Mouse (Mus musculus): ENCODE measurements around the gene Chrnb2. TPM values are rescaled to one million over a fixed set of nuclear protein-coding genes. Genes with fewer than 3 reads are reported as not detected.

The Chrnb2 gene
- polyA plus RNA-seq, 1 experiment from 2014 or later = 2.6 TPM

- Histone ChIP-seq H3K9ac (ENCODE audit: low read length) (no peak overlapping the region), H3K27me3 (replicated peaks; ENCODE audit: control insufficient read depth, insufficient read depth, low read length) (no peaks in the 10 kb centered on the region), H3K36me3 (ENCODE audit: control insufficient read depth, insufficient read depth, low read length) (peaks cover under 1% of the 10 kb centered on the region; the same call in 1 of the 2 replicates), H3K4me2 (ENCODE audit: low read length) (no peak overlapping the region), H3K4me3 (ENCODE audit: low read depth, low read length) (no peak overlapping the region), H3K4me1 (replicated peaks; ENCODE audit: control insufficient read depth, insufficient read depth, low read length) (no peaks in the 10 kb centered on the region), H3K27ac (ENCODE audit: low read depth) (no peak overlapping the region), H3K9me3 (ENCODE audit: control insufficient read depth, low read length) (no peaks in the 10 kb centered on the region)
- DNase-seq (ENCODE audit: low spot score) (peak; percentile 20), ATAC-seq (replicated peaks; ENCODE audit: low FRiP score, low TSS enrichment, low read depth) (no peak)
- 76% methylated on average over 16 of the region's 16 CpGs for WGBS
Observed at GRCm38 (mm10) chr3:89788680-89789352, 24.4 kb upstream of the Chrnb2 start.

- H3K4me3 ChIP-seq (ENCODE audit: low read depth, low read length) = no peak overlapping the region
- H3K9ac ChIP-seq (ENCODE audit: low read length) = no peak overlapping the region
- H3K27me3 ChIP-seq (replicated peaks; ENCODE audit: control insufficient read depth, insufficient read depth, low read length) = no peaks in the 10 kb centered on the region
- peaks cover 26% of the 10 kb centered on the region for H3K36me3 ChIP-seq (ENCODE audit: control insufficient read depth, insufficient read depth, low read length)
- ATAC-seq (replicated peaks; ENCODE audit: low FRiP score, low TSS enrichment, low read depth) (no peak), DNase-seq (ENCODE audit: low spot score) (no peak)
- 76% methylated on average over 6 of the region's 6 CpGs for WGBS
- H3K4me1 ChIP-seq (replicated peaks; ENCODE audit: control insufficient read depth, insufficient read depth, low read length) = no peaks in the 10 kb centered on the region
- no peaks in the 10 kb centered on the region for H3K9me3 ChIP-seq (ENCODE audit: control insufficient read depth, low read length)
- H3K27ac ChIP-seq (ENCODE audit: low read depth) = no peak overlapping the region
- H3K4me2 ChIP-seq (ENCODE audit: low read length) = no peak overlapping the region
Observed at GRCm38 (mm10) chr3:89786275-89786674, 21.8 kb upstream of the Chrnb2 start.

DNA sequence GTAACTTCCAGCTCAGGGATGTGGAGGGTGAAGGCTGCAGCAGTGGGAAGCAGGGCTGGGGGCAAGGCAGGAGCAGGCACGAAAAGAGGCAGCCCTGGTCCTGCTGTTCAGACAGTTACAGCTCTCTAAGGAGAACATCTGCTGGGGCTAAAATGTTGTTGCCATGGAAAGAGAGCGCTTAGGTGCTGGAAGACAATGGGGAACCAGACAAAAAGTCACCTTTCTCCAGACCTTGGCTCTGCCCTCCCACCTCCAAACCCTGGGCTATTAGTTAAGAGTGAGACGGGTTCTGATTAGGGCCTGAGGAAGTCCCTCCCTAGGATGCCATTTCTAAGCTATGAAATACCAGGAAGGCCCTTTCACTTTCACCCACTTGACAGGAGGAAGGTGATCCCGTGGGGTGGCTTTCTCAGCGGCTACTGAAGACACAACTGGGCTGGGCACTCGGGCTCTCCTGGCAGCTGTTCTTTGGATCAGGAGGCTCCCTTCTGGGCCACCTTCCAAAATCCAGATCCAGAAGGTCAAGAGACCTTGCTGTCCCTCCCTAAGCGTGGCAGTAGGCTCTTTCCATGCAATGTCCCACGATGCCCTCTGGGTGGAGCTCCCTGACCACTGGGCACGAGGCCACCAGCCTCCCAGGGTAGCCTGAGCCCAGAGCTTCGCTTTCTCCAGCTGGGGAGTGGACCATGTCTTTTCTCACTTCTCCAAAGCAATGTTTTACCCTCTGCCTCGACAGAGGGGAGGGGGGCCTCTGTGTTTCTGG, 20.7 kb upstream of the Chrnb2 start:
- WGBS = 16% methylated on average over 11 of the region's 11 CpGs
- peak; percentile 76 for DNase-seq (ENCODE audit: low spot score)
- no peaks in the 10 kb centered on the region for H3K9me3 ChIP-seq (ENCODE audit: control insufficient read depth, low read length)
- peaks cover 37% of the 10 kb centered on the region for H3K36me3 ChIP-seq (ENCODE audit: control insufficient read depth, insufficient read depth, low read length)
- no peak for ATAC-seq (replicated peaks; ENCODE audit: low FRiP score, low TSS enrichment, low read depth)
- H3K9ac ChIP-seq (ENCODE audit: low read length) = no peak overlapping the region
- no peak overlapping the region for H3K4me3 ChIP-seq (ENCODE audit: low read depth, low read length)
- no peaks in the 10 kb centered on the region for H3K4me1 ChIP-seq (replicated peaks; ENCODE audit: control insufficient read depth, insufficient read depth, low read length)
- H3K4me2 ChIP-seq (ENCODE audit: low read length) = 0 out of 2 replicates have a peak overlapping the region, but pooled peaks have one; percentile 6
- no peaks in the 10 kb centered on the region for H3K27me3 ChIP-seq (replicated peaks; ENCODE audit: control insufficient read depth, insufficient read depth, low read length)
- H3K27ac ChIP-seq (ENCODE audit: low read depth) = no peak overlapping the region

DNA sequence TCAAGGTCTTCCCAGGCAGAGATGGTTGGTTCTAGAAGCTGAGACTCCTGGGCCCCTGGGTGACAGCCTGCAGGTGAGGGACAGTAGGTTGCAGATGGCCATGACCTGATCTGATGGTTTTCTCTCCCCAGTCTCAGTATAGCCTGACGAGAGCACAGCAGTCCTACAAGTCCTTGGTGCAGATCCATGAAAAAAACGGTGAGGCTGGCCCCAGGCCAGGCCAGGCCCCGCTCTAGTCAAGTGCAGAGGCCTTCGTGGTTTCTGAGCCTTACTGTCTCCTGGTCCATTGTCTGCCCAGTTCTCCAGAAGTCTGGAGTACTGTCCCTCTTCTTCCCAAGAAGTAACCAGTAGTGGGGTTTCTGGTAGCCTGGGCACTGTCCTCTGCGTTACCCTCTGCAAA, 17.2 kb upstream of the Chrnb2 start:
- H3K9ac ChIP-seq (ENCODE audit: low read length) = no peak overlapping the region
- H3K4me1 ChIP-seq (replicated peaks; ENCODE audit: control insufficient read depth, insufficient read depth, low read length) = no peaks in the 10 kb centered on the region
- DNase-seq (ENCODE audit: low spot score) (no peak), ATAC-seq (replicated peaks; ENCODE audit: low FRiP score, low TSS enrichment, low read depth) (no peak)
- no peak overlapping the region for H3K27ac ChIP-seq (ENCODE audit: low read depth)
- no peaks in the 10 kb centered on the region for H3K9me3 ChIP-seq (ENCODE audit: control insufficient read depth, low read length)
- whole genome bisulfite sequencing = 88% methylated on average over 5 of the region's 5 CpGs
- H3K4me3 ChIP-seq (ENCODE audit: low read depth, low read length) = no peak overlapping the region
- peaks cover 72% of the 10 kb centered on the region for H3K36me3 ChIP-seq (ENCODE audit: control insufficient read depth, insufficient read depth, low read length)
- no peaks in the 10 kb centered on the region for H3K27me3 ChIP-seq (replicated peaks; ENCODE audit: control insufficient read depth, insufficient read depth, low read length)
- no peak overlapping the region for H3K4me2 ChIP-seq (ENCODE audit: low read length)

- DNase-seq (ENCODE audit: low spot score) = no peak
- no peak for ATAC-seq (replicated peaks; ENCODE audit: low FRiP score, low TSS enrichment, low read depth)
- H3K4me3 ChIP-seq (ENCODE audit: low read depth, low read length) = no peak overlapping the region
- 84% methylated on average over 4 of the region's 4 CpGs for WGBS
- H3K9ac ChIP-seq (ENCODE audit: low read length) = no peak overlapping the region
- no peak overlapping the region for H3K4me2 ChIP-seq (ENCODE audit: low read length)
- no peak overlapping the region for H3K27ac ChIP-seq (ENCODE audit: low read depth)
- H3K9me3 ChIP-seq (ENCODE audit: control insufficient read depth, low read length) = no peaks in the 10 kb centered on the region
- peaks cover 7% of the 10 kb centered on the region for H3K4me1 ChIP-seq (replicated peaks; ENCODE audit: control insufficient read depth, insufficient read depth, low read length)
- peaks cover 80% of the 10 kb centered on the region for H3K36me3 ChIP-seq (ENCODE audit: control insufficient read depth, insufficient read depth, low read length)
- H3K27me3 ChIP-seq (replicated peaks; ENCODE audit: control insufficient read depth, insufficient read depth, low read length) = no peaks in the 10 kb centered on the region
Observed at GRCm38 (mm10) chr3:89780102-89780501, 15.7 kb upstream of the Chrnb2 start.

DNA sequence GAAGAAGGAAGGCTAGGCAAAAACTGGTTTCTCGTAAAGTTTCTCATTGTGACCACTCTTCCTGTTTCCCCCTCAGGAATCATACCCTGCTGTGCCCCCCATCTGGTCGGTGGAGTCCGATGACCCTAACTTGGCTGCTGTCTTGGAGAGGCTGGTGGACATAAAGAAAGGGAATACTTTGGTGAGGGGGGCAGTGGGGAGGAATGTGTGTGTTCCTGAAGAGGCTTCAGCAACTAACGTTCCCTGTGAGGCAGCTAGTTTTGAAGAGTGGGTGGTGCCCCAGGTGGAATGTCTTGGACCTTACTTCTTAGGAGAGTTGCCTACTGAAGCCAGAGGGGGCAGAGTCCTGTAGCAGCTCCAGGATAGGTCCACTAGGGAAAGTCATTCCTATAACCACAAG, 11.6 kb upstream of the Chrnb2 start:
- Histone ChIP-seq H3K4me1 (replicated peaks; ENCODE audit: control insufficient read depth, insufficient read depth, low read length) (peaks cover 24% of the 10 kb centered on the region), H3K9me3 (ENCODE audit: control insufficient read depth, low read length) (no peaks in the 10 kb centered on the region), H3K27me3 (replicated peaks; ENCODE audit: control insufficient read depth, insufficient read depth, low read length) (no peaks in the 10 kb centered on the region), H3K36me3 (ENCODE audit: control insufficient read depth, insufficient read depth, low read length) (peaks cover 52% of the 10 kb centered on the region), H3K4me2 (ENCODE audit: low read length) (no peak overlapping the region), H3K27ac (ENCODE audit: low read depth) (no peak overlapping the region), H3K4me3 (ENCODE audit: low read depth, low read length) (no peak overlapping the region), H3K9ac (ENCODE audit: low read length) (no peak overlapping the region)
- DNase-seq (ENCODE audit: low spot score) (no peak), ATAC-seq (replicated peaks; ENCODE audit: low FRiP score, low TSS enrichment, low read depth) (no peak)
- 88% methylated on average over 4 of the region's 4 CpGs for WGBS

- Histone ChIP-seq H3K4me1 (replicated peaks; ENCODE audit: control insufficient read depth, insufficient read depth, low read length) (peaks cover 24% of the 10 kb centered on the region), H3K4me3 (ENCODE audit: low read depth, low read length) (peak overlapping the region; percentile 87), H3K9ac (ENCODE audit: low read length) (peak overlapping the region; percentile 98), H3K27ac (ENCODE audit: low read depth) (no peak overlapping the region), H3K36me3 (ENCODE audit: control insufficient read depth, insufficient read depth, low read length) (peaks cover 36% of the 10 kb centered on the region), H3K27me3 (replicated peaks; ENCODE audit: control insufficient read depth, insufficient read depth, low read length) (no peaks in the 10 kb centered on the region), H3K9me3 (ENCODE audit: control insufficient read depth, low read length) (no peaks in the 10 kb centered on the region), H3K4me2 (ENCODE audit: low read length) (peak overlapping the region; percentile 67)
- DNase-seq (ENCODE audit: low spot score) (no peak), ATAC-seq (replicated peaks; ENCODE audit: low FRiP score, low TSS enrichment, low read depth) (no peak)
- 39% methylated on average over 15 of the region's 15 CpGs for WGBS
Observed at GRCm38 (mm10) chr3:89774236-89774960, 10.0 kb upstream of the Chrnb2 start.

- H3K9ac ChIP-seq (ENCODE audit: low read length) = peak overlapping the region; percentile 98
- DNase-seq (ENCODE audit: low spot score) (peak; percentile 73), ATAC-seq (replicated peaks; ENCODE audit: low FRiP score, low TSS enrichment, low read depth) (peak; percentile 41)
- WGBS = under 1% methylated on average over 34 of the region's 37 CpGs
- peaks cover 24% of the 10 kb centered on the region for H3K4me1 ChIP-seq (replicated peaks; ENCODE audit: control insufficient read depth, insufficient read depth, low read length)
- no peaks in the 10 kb centered on the region for H3K27me3 ChIP-seq (replicated peaks; ENCODE audit: control insufficient read depth, insufficient read depth, low read length)
- H3K9me3 ChIP-seq (ENCODE audit: control insufficient read depth, low read length) = no peaks in the 10 kb centered on the region
- peaks cover 29% of the 10 kb centered on the region for H3K36me3 ChIP-seq (ENCODE audit: control insufficient read depth, insufficient read depth, low read length)
- H3K4me2 ChIP-seq (ENCODE audit: low read length) = peak overlapping the region; percentile 67
- H3K4me3 ChIP-seq (ENCODE audit: low read depth, low read length) = peak overlapping the region; percentile 87
- H3K27ac ChIP-seq (ENCODE audit: low read depth) = peak overlapping the region; percentile 94
Observed at GRCm38 (mm10) chr3:89773740-89774211, 9.3 kb upstream of the Chrnb2 start.
